Comparison of ENCODE assay signal across 11 mouse cellular contexts in genomic region chr10:44755355-44755957, GRCm38 (mm10).
DNase-seq lines count a peak whose midpoint lies in the region; ATAC-seq and TF ChIP-seq lines count a peak whose summit lies in the region.
"Had no signal": no experiment of that assay in that cellular context is flagged by ENCODE, and none has a peak within 500 bp of the region (broad histone marks: within the 10 kb centered on the region; RNA-seq: fewer than 3 reads in every experiment).

No protein-coding gene starts in this region.

- TF ChIP-seq CTCF in stomach, postnatal 0 days (IDR thresholded peaks at IDR 0.05; ENCODE audit: low read depth) = no peak

- intact Hi-C loops in heart, postnatal 36 days (cut with DNase I) = loop anchor here (5.0 kb wide), 1 partner anchor 298 kb away; no protein-coding TSS in a partner anchor

- peak; percentile 58; the same call in 1 of the 2 replicates for ATAC-seq in heart, embryonic 15.5 days (replicated peaks; ENCODE audit: insufficient number of reproducible peaks, insufficient read depth, low FRiP score, low read depth)
- peak; percentile 51 for ATAC-seq in neural tube, embryonic 12.5 days (ENCODE audit: low FRiP score, low read depth)
- peak; percentile 77; the same call in 1 of the 2 replicates for ATAC-seq in hindbrain, embryonic 13.5 days (ENCODE audit: low FRiP score)
- ATAC-seq in neural tube, embryonic 14.5 days (ENCODE audit: low read depth) = peak; percentile 78
- no peak for ATAC-seq in activated CD4-positive, CD25-positive, alpha-beta regulatory T cell, adult 4 months
- no peak for ATAC-seq in stomach, postnatal 0 days (ENCODE audit: low FRiP score, low TSS enrichment)

- no peak overlapping the region for H3K4me3 ChIP-seq in heart, embryonic 15.5 days
- H3K4me3 ChIP-seq in neural tube, embryonic 12.5 days = no peak overlapping the region
- H3K4me3 ChIP-seq in hindbrain, embryonic 13.5 days = no peak overlapping the region
- H3K4me3 ChIP-seq in neural tube, embryonic 14.5 days (ENCODE audit: low read depth, low read length) = no peak overlapping the region
- H3K4me3 ChIP-seq in stomach, postnatal 0 days (ENCODE audit: low read depth, low read length) = no peak overlapping the region
- H3K4me3 ChIP-seq: embryonic facial prominence, embryonic 13.5 days; limb, embryonic 12.5 days; stomach, embryonic 15.5 days had no signal

- WGBS in heart, embryonic 15.5 days = 26% methylated on average over 6 of the region's 6 CpGs
- WGBS in neural tube, embryonic 12.5 days = 58% methylated on average over 6 of the region's 6 CpGs
- WGBS in hindbrain, embryonic 13.5 days = 42% methylated on average over 6 of the region's 6 CpGs
- WGBS in neural tube, embryonic 14.5 days = 29% methylated on average over 6 of the region's 6 CpGs
- WGBS in stomach, postnatal 0 days = 63% methylated on average over 6 of the region's 6 CpGs

- 0 out of 2 replicates have a peak, but pooled peaks cover 2% of the 10 kb centered on the region for H3K27me3 ChIP-seq in heart, embryonic 15.5 days
- no peaks in the 10 kb centered on the region for H3K27me3 ChIP-seq in neural tube, embryonic 12.5 days (replicated peaks)
- no peaks in the 10 kb centered on the region for H3K27me3 ChIP-seq in hindbrain, embryonic 13.5 days
- H3K27me3 ChIP-seq in neural tube, embryonic 14.5 days (ENCODE audit: control insufficient read depth, insufficient read depth, low read length) = no peaks in the 10 kb centered on the region
- H3K27me3 ChIP-seq in stomach, postnatal 0 days (ENCODE audit: control insufficient read depth, insufficient read depth, low read length) = no peaks in the 10 kb centered on the region
- H3K27me3 ChIP-seq: embryonic facial prominence, embryonic 13.5 days; stomach, embryonic 15.5 days had no signal

- H3K4me2 ChIP-seq in heart, embryonic 15.5 days = no peak overlapping the region
- no peak overlapping the region for H3K4me2 ChIP-seq in neural tube, embryonic 12.5 days (replicated peaks)
- no peak overlapping the region for H3K4me2 ChIP-seq in hindbrain, embryonic 13.5 days
- H3K4me2 ChIP-seq in neural tube, embryonic 14.5 days (ENCODE audit: low read depth, low read length) = no peak overlapping the region
- no peak overlapping the region for H3K4me2 ChIP-seq in stomach, postnatal 0 days (replicated peaks; ENCODE audit: low read depth)
- H3K4me2 ChIP-seq: embryonic facial prominence, embryonic 13.5 days; limb, embryonic 12.5 days; stomach, embryonic 15.5 days had no signal

- no peak overlapping the region for H3K27ac ChIP-seq in heart, embryonic 15.5 days
- no peak overlapping the region for H3K27ac ChIP-seq in neural tube, embryonic 12.5 days
- H3K27ac ChIP-seq in hindbrain, embryonic 13.5 days = no peak overlapping the region
- H3K27ac ChIP-seq in neural tube, embryonic 14.5 days (ENCODE audit: low read depth, low read length) = no peak overlapping the region
- H3K27ac ChIP-seq in stomach, postnatal 0 days (replicated peaks) = no peak overlapping the region
- H3K27ac ChIP-seq: embryonic facial prominence, embryonic 13.5 days; limb, embryonic 12.5 days; stomach, embryonic 15.5 days had no signal

- no peaks in the 10 kb centered on the region for H3K36me3 ChIP-seq in heart, embryonic 15.5 days
- H3K36me3 ChIP-seq in neural tube, embryonic 12.5 days = no peaks in the 10 kb centered on the region
- H3K36me3 ChIP-seq in hindbrain, embryonic 13.5 days = no peaks in the 10 kb centered on the region
- H3K36me3 ChIP-seq in neural tube, embryonic 14.5 days (ENCODE audit: control insufficient read depth, insufficient read depth, low read length) = no peaks in the 10 kb centered on the region
- H3K36me3 ChIP-seq in stomach, postnatal 0 days (ENCODE audit: control insufficient read depth, insufficient read depth, low read length) = no peaks in the 10 kb centered on the region
- H3K36me3 ChIP-seq: embryonic facial prominence, embryonic 13.5 days; limb, embryonic 12.5 days; stomach, embryonic 15.5 days had no signal

- no peak for DNase-seq in heart, postnatal 36 days
- no peak for DNase-seq in neural tube, embryonic 10.5 days (ENCODE audit: extremely low spot score, low spot score)
- DNase-seq in stomach, postnatal 0 days (ENCODE audit: low spot score) = no peak

- H3K9ac ChIP-seq in heart, embryonic 15.5 days = no peak overlapping the region
- H3K9ac ChIP-seq in neural tube, embryonic 12.5 days = no peak overlapping the region
- H3K9ac ChIP-seq in hindbrain, embryonic 13.5 days = no peak overlapping the region
- H3K9ac ChIP-seq in neural tube, embryonic 14.5 days (replicated peaks; ENCODE audit: low read depth, low read length) = no peak overlapping the region
- no peak overlapping the region for H3K9ac ChIP-seq in stomach, postnatal 0 days (ENCODE audit: low read length)
- H3K9ac ChIP-seq: embryonic facial prominence, embryonic 13.5 days; limb, embryonic 12.5 days; stomach, embryonic 15.5 days had no signal

- no peak for TF ChIP-seq EP300 in stomach, postnatal 0 days (optimal IDR thresholded peaks at IDR 0.05)

- no peaks in the 10 kb centered on the region for H3K9me3 ChIP-seq in heart, embryonic 15.5 days (replicated peaks)
- no peaks in the 10 kb centered on the region for H3K9me3 ChIP-seq in neural tube, embryonic 12.5 days
- H3K9me3 ChIP-seq in hindbrain, embryonic 13.5 days = no peaks in the 10 kb centered on the region
- H3K9me3 ChIP-seq in neural tube, embryonic 14.5 days (ENCODE audit: control insufficient read depth, low read length) = no peaks in the 10 kb centered on the region
- no peaks in the 10 kb centered on the region for H3K9me3 ChIP-seq in stomach, postnatal 0 days (ENCODE audit: control insufficient read depth, low read length)
- H3K9me3 ChIP-seq: embryonic facial prominence, embryonic 13.5 days; limb, embryonic 12.5 days; stomach, embryonic 15.5 days had no signal

- H3K4me1 ChIP-seq in heart, embryonic 15.5 days (replicated peaks) = peaks cover 4% of the 10 kb centered on the region; the same call in 1 of the 2 replicates
- 0 out of 2 replicates have a peak, but pooled peaks cover 4% of the 10 kb centered on the region for H3K4me1 ChIP-seq in neural tube, embryonic 12.5 days
- H3K4me1 ChIP-seq in hindbrain, embryonic 13.5 days (replicated peaks) = 0 out of 2 replicates have a peak, but pooled peaks cover 4% of the 10 kb centered on the region
- no peaks in the 10 kb centered on the region for H3K4me1 ChIP-seq in neural tube, embryonic 14.5 days (ENCODE audit: control insufficient read depth, insufficient read depth, low read length)
- no peaks in the 10 kb centered on the region for H3K4me1 ChIP-seq in stomach, postnatal 0 days (replicated peaks; ENCODE audit: control insufficient read depth, insufficient read depth)
- H3K4me1 ChIP-seq: stomach, embryonic 15.5 days had no signal

Comparison
In these comparisons a context has a peak if more than half of its experiments do, and no peak if none do; other contexts are left out.
1. ATAC-seq: peak in heart, embryonic 15.5 days (single experiment), neural tube, embryonic 12.5 days (single experiment), hindbrain, embryonic 13.5 days (single experiment) and neural tube, embryonic 14.5 days (single experiment); none in activated CD4-positive, CD25-positive, alpha-beta regulatory T cell, adult 4 months (single experiment) and stomach, postnatal 0 days (single experiment).